Mouse (Mus musculus) kidney, postnatal 0 days (tissue): Measurements from ENCODE around the gene Os9. TPM values are rescaled to one million over a fixed set of nuclear protein-coding genes. Genes with fewer than 3 reads are reported as not detected.
A peak's percentile ranks its signal among the peaks of the same experiment; 100 is the strongest.

Experiments
- ATAC-seq: fragments of 200-750 bp; cut with Nextera tagmentation; replicated peaks from 2 replicates; pipeline ENCODE4 v1.8.0; 2017; ENCODE audit warnings: low read depth, moderate number of reproducible peaks, moderate TSS enrichment, moderate library complexity; ENCODE audit not compliant: low FRiP score
- DNase-seq: peaks from one replicate; pipeline ENCODE4 v3.0.0-alpha.2; 2016; ENCODE audit warnings: low spot score
- H3K27ac ChIP-seq: fragments of 300-500 bp; sonication (generic); 2 replicates; pipeline ENCODE4 v1.5.1; 2014; ENCODE audit warnings: mild to moderate bottlenecking
- H3K27me3 ChIP-seq: fragments of 300-500 bp; sonication (generic); 2 replicates; pipeline ENCODE4 v1.6.1; 2014; ENCODE audit warnings: low read length, mixed read lengths; ENCODE audit not compliant: insufficient read depth
- H3K36me3 ChIP-seq: fragments of 300-500 bp; sonication (generic); 2 replicates; pipeline ENCODE4 v1.6.1; 2014; ENCODE audit warnings: low read length, mixed read lengths; ENCODE audit not compliant: insufficient read depth
- H3K4me1 ChIP-seq: fragments of 300-500 bp; sonication (generic); replicated peaks from 2 replicates; pipeline ENCODE4 v1.6.1; 2014; ENCODE audit warnings: antibody characterized with exemption, low read length, mixed read lengths; ENCODE audit not compliant: insufficient read depth
- H3K4me2 ChIP-seq: fragments of 300-500 bp; sonication (generic); 2 replicates; pipeline ENCODE4 v1.6.1; 2014; ENCODE audit warnings: mild to moderate bottlenecking, low read length, moderate library complexity, mixed read lengths
- H3K4me3 ChIP-seq: fragments of 300-500 bp; sonication (generic); replicated peaks from 2 replicates; pipeline ENCODE4 v1.5.1; 2014; ENCODE audit warnings: low read depth, low read length
- H3K9ac ChIP-seq: fragments of 300-500 bp; sonication (generic); 2 replicates; pipeline ENCODE4 v1.6.1; 2014; ENCODE audit warnings: low read depth, low read length
- H3K9me3 ChIP-seq: fragments of 300-500 bp; sonication (generic); replicated peaks from 2 replicates; pipeline ENCODE4 v1.6.1; 2016; ENCODE audit warnings: low read length, inconsistent platforms, mixed read lengths
- CTCF ChIP-seq: IDR thresholded peaks from 2 replicates; pipeline ENCODE4 v1.5.1; 2016; ENCODE audit warnings: antibody characterized with exemption, low read depth, mild to moderate bottlenecking, moderate library complexity
- WGBS: fragments of 180-500 bp; shearing (Covaris S2); extraction: QIAGEN DNeasy Blood & Tissue Kit; methylation state at CpG from one replicate; pipeline ENCODE4 v1.1.7; 2014; 5-methylcytosine and 5-hydroxymethylcytosine counted together
- polyA plus RNA-seq: library from polyadenylated mRNA; unstranded; fragments of >200 nt; fragmentation: Nextera tagmentation; extraction: Ambion mirVana; gene quantifications from 2 replicates; pipeline ENCODE4 v1.2.1, GENCODE M21; 2015

Gene Os9
- polyA plus RNA-seq, 1 experiment from 2014 or later, result 107 TPM

DNA sequence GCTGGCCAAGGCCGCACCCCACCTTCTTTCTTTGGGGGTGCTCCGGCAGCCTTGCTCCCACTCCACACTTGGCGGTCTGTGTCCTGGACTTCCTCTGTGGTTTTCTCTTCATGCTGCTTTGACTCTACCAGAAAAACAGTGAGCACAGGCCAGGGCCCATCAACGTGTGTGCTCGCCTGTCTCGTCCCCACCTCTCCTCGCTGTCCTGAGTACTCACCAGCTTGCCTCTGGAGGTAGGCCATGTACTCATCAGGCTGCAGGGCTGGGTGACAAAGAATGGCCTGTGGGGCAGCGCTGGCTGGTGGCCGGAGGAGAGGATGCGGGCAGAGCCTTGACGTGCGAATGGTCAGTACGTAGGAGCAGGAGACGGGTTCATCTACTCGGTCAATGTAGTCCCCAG lies 21.1 kb downstream of the Os9 start:
- Histone ChIP-seq H3K36me3 (peaks cover 19% of the 10 kb centered on the region; the same call in 1 of the 2 replicates), H3K4me1 (no peaks in the 10 kb centered on the region), H3K27me3 (no peaks in the 10 kb centered on the region), H3K9me3 (no peaks in the 10 kb centered on the region), H3K4me2 (no peak overlapping the region), H3K4me3 (no peak overlapping the region), H3K9ac (no peak overlapping the region), H3K27ac (no peak overlapping the region)
- no peak for TF ChIP-seq CTCF
- DNase-seq (no peak), ATAC-seq (no peak)
- 92% methylated on average over 15 of the region's 15 CpGs for WGBS

DNA sequence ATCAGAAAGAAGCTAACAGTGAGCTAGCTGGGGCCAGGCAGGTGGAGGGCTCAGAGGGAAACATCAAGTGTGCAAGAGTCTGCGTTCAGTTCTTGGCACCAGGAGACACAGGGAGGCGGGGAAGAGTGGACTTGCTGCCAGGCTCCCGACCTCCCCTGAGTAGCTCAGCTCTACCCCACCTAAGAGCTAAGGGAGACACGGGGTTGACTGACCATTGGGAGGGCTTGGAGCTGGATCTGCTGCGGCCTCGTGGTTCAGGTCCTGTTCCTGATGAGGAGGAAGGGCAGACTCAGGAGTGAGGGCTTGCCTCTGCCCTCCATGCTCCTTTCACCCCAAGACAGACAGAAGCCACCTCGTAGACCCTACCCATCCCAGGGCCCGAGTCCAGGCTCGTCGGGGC lies 21.7 kb downstream of the Os9 start:
- Histone ChIP-seq H3K9me3 (no peaks in the 10 kb centered on the region), H3K4me1 (no peaks in the 10 kb centered on the region), H3K27ac (no peak overlapping the region), H3K4me3 (no peak overlapping the region), H3K27me3 (no peaks in the 10 kb centered on the region), H3K36me3 (peaks cover 19% of the 10 kb centered on the region; the same call in 1 of the 2 replicates), H3K9ac (no peak overlapping the region), H3K4me2 (no peak overlapping the region)
- no peak for ATAC-seq
- TF ChIP-seq CTCF, result no peak
- WGBS, result 90% methylated on average over 9 of the region's 10 CpGs
- no peak for DNase-seq

DNA sequence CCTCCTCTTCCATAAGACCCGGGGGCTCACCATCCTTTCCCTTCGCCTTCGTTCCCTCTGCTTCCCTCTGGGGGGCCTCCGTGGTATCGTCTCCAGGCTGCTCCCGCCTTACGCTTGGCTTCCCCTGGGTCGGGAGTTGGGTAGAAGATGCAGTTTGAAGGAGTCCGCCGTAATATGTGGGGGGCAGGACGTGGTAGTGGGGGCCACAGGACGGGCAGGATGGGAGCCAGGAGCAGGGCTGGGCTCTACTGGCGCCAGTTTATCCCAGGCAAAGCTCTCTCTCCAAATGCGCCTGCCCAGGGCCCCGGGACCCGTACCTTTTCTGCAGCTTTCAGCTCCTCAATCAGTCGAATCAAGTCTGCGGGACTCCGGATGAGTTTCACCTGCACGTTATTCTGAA lies 22.4 kb downstream of the Os9 start:
- H3K4me3 ChIP-seq, result no peak overlapping the region
- 81% methylated on average over 20 of the region's 20 CpGs for WGBS
- H3K36me3 ChIP-seq, result peaks cover 19% of the 10 kb centered on the region; the same call in 1 of the 2 replicates
- ATAC-seq (no peak), DNase-seq (no peak)
- no peaks in the 10 kb centered on the region for H3K4me1 ChIP-seq
- no peaks in the 10 kb centered on the region for H3K9me3 ChIP-seq
- H3K27ac ChIP-seq, result no peak overlapping the region
- no peak overlapping the region for H3K4me2 ChIP-seq
- no peaks in the 10 kb centered on the region for H3K27me3 ChIP-seq
- H3K9ac ChIP-seq, result no peak overlapping the region
- TF ChIP-seq CTCF, result no peak

DNA sequence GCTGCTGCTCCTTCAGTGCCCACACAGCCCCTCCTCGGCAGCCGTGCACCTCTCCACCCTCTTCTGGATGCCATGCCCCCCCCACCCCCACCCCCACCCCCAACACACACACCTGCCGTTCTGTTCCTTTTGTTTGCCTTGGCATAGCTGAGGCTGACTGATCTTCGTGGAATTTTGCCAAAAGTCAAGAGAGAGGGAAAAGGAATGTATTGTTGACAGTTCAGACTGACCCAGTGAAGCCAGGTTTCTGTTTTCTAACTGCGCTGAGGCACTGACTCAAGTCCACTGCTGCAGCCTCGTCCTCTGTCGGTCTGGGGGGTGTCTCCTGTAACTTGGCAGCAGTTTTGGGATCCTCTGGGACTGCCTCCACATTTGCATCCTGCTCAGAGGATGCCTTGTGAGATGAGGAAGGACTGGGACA lies 26.5 kb downstream of the Os9 start:
- 26% methylated on average over 7 of the region's 7 CpGs for WGBS
- no peak for ATAC-seq
- no peak overlapping the region for H3K9ac ChIP-seq
- no peak overlapping the region for H3K27ac ChIP-seq
- H3K36me3 ChIP-seq, result peaks cover 19% of the 10 kb centered on the region; the same call in 1 of the 2 replicates
- peaks cover 29% of the 10 kb centered on the region for H3K27me3 ChIP-seq
- H3K4me1 ChIP-seq, result peaks cover 16% of the 10 kb centered on the region
- peak; percentile 28 for DNase-seq
- no peaks in the 10 kb centered on the region for H3K9me3 ChIP-seq
- no peak for TF ChIP-seq CTCF
- H3K4me2 ChIP-seq, result no peak overlapping the region
- H3K4me3 ChIP-seq, result no peak overlapping the region

DNA sequence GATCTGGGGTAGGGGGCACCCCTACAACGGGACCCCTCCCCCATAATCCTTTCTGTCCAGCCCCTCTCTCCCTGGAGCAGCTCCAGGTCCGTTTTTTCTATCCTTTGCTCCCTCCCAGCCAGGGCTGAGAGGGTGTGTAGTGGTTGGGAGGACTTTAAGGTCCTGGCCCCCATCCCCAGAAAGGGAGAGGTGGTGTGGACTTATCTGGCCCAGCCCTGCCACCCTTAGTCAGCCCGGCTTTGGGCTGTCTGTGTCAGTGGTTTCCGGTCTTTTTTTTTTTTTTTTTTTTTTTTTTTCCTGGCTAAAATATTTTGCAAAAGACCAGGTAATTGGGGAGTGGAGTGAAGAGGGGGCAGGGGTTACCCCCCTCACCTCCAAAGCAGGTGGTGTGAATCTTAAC lies 28.2 kb downstream of the Os9 start:
- no peak overlapping the region for H3K4me2 ChIP-seq
- ATAC-seq, result no peak
- no peaks in the 10 kb centered on the region for H3K9me3 ChIP-seq
- H3K27me3 ChIP-seq, result peaks cover 32% of the 10 kb centered on the region
- H3K4me3 ChIP-seq, result no peak overlapping the region
- peaks cover 15% of the 10 kb centered on the region; the same call in 1 of the 2 replicates for H3K36me3 ChIP-seq
- DNase-seq, result no peak
- peaks cover 16% of the 10 kb centered on the region for H3K4me1 ChIP-seq
- H3K9ac ChIP-seq, result no peak overlapping the region
- WGBS, result 59% methylated on average over 4 of the region's 4 CpGs
- H3K27ac ChIP-seq, result no peak overlapping the region
- TF ChIP-seq CTCF, result no peak

DNA sequence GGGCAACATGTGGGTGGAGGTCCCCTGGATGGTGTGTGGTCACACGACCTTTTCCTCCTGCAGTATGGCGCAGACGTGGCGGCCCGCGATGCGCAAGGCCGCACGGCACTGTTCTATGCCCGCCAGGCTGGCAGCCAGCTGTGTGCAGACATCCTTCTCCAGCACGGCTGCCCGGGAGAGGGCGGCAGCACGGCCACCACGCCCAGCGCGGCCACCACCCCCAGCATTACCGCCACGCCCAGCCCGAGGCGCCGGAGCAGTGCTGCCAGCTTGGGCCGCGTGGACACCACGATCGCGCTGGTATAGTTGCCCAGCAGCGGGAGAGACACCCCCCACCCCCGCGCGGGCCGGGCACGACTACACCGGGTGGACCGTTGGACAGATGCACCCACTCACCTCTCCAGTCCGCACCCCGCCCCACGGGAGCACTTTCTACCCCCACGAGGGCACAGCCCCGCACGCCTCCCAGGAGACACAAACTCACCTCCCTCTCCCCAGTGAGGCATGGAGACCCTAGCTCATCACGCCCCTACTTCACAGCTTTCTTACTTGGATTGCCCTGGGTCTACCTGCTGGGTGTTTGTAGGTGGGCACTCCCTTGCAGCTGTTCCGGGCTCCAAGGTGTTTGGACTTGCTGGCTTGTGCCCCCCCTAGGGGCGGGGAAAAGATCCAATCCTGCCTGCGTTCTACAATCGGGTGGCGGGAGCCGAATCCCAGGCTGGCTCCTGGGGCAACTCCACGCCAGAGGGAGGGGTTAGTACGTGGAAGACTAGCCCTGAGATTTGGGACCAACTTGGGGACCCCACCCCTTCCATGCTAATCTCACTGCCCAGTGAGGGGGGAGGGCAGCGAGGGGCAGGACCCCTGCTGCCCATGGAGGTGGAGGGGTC lies 29.2 kb downstream of the Os9 start:
- Histone ChIP-seq H3K9ac (no peak overlapping the region), H3K27me3 (peaks cover 32% of the 10 kb centered on the region), H3K4me1 (peaks cover 16% of the 10 kb centered on the region), H3K27ac (no peak overlapping the region), H3K9me3 (no peaks in the 10 kb centered on the region), H3K4me3 (peak overlapping the region; percentile 13; the same call in 1 of the 2 replicates), H3K4me2 (peak overlapping the region; percentile 42), H3K36me3 (peaks cover 9% of the 10 kb centered on the region; the same call in 1 of the 2 replicates)
- DNase-seq, result no peak
- ATAC-seq, result peak; percentile 22; the same call in 1 of the 2 replicates
- 0 out of 2 replicates have a peak, but pooled peaks have one; percentile 2 for TF ChIP-seq CTCF
- 10% methylated on average over 51 of the region's 51 CpGs for WGBS
